Mouse (Mus musculus): ENCODE measurements around the gene Vrk3.

Vrk3 gene

GRCm38 (mm10) chr7:44760366-44760765 lies 12.2 kb downstream of the Vrk3 start:
- DNase-seq (ENCODE audit: low read depth, low spot score) = no peak

GRCm38 (mm10) chr7:44768129-44768528 lies 19.9 kb downstream of the Vrk3 start:
- DNase-seq (ENCODE audit: low read depth, low spot score) = no peak

DNA sequence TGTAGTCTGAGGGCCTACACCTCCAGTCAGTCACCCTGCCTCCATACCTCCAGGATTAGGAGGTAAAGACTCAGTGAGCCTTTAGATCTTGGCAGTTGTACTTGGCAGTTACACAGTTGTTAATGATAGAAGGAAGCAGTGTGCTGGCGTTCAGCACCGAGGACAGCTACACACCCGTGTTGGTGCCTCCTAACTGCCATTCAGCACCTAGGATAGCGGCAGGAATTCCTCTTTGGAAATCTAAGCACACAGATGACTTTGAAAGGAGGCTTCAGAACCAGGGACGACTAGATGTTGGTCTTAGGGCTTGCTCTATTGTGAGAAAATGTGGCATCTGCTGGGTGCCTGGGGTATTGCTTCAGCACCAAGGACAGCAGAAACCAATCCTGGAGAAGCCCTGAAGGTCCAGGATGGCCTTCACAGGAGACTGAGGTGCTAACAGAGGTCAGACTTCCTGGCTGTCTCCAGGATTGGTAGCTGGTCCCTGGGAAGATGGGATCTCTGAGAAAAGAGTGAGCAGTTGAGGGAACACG lies 21.9 kb downstream of the Vrk3 start:
- DNase-seq (ENCODE audit: low read depth, low spot score) = peak; percentile 91

DNA sequence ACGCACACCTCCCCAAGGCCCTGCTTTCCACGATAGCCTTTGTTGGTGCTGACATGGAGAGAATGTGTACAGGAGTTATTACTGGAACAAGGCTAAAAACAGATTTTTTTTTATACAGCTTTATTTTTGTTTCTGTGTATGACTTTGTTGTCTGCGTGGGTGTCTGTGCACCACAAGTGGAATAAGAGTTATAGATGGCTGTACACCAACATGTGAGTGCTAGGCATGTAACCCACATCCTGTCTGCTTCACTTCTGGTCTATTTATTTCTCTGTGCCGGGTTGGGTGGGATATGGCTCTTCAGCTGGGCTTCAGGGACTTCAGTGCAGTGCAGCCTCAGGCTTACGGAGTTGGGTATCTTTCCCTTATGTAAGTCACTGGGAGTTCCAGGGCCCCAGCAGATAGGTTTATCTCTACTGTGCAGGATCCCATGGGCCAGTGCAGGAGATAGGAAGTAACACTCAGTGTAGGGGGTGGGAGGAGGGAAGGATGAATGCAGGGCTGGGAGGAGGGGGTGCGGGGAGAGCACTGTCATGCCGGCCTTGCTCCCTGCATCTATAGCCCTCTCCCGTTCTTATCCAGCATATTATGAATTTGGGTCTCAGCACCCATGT lies 24.5 kb downstream of the Vrk3 start:
- DNase-seq (ENCODE audit: low read depth, low spot score) = no peak

- DNase-seq (ENCODE audit: low read depth, low spot score) = no peak
Observed at GRCm38 (mm10) chr7:44776849-44777498, 28.8 kb downstream of the Vrk3 start.

DNA sequence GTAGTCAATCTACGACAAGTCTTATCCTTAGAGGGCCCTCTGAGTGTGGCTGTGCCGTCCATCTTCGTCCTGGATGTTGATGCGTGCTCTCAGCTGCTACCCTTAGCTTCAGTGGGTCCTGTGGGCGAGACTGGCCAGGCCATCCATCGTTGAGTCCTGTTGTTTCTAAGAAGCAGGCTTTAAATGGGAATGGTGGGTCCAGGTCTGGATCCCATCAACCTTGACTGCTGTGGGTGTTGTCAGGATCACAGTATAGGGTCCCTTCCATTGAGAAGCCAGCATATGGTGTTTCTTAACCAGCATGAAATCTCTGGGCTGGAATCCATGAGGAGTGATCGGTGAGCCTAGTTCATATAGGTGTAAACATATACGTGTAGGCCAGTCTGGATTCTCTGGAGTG lies 31.9 kb downstream of the Vrk3 start:
- no peak for DNase-seq (ENCODE audit: low read depth, low spot score)

GRCm38 (mm10) chr7:44789531-44789930 lies 41.3 kb downstream of the Vrk3 start:
- no peak for DNase-seq (ENCODE audit: low read depth, low spot score)

DNA sequence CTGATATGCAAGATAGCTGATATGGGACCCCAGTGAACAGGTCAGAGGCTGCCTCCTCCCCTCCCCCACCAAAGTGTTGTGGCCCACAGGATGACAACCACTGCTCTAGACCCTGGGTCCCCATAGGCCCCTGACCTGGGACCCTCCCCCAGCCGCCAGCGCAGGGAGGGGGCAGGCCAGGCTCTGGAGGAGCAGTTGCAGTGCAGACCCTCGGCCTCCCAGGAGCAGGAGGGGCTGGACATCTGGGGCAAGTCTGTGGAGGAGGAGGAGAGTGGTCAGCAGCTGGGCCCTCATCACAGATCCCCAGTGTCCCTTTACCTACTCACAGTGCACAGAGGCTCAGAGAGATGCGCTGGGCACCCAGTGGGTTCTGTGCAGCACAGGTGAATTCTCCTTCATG lies 41.9 kb downstream of the Vrk3 start:
- DNase-seq (ENCODE audit: low read depth, low spot score) = no peak

GRCm38 (mm10) chr7:44792781-44793180 lies 44.6 kb downstream of the Vrk3 start:
- no peak for DNase-seq (ENCODE audit: low read depth, low spot score)

DNA sequence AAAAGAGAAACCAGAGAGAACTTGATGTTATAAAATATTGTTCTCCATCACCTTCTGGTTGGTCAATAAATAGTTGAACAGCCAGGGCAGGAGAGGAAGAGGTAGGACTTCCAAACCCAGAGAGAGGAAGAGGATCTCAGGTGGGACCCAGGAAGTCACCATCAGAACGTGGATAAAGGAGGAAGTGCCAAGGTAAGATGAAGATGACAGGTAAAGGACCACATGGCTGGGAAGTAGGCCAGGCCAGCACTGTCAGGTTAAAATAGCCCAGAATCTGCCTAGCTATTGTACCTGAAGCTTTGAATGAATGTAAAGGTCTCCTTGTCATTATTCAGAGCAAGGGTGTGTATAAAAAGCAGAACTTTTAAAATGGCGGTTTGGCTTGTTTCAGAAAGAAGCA lies 60.7 kb downstream of the Vrk3 start:
- DNase-seq (ENCODE audit: low read depth, low spot score) = no peak

DNA sequence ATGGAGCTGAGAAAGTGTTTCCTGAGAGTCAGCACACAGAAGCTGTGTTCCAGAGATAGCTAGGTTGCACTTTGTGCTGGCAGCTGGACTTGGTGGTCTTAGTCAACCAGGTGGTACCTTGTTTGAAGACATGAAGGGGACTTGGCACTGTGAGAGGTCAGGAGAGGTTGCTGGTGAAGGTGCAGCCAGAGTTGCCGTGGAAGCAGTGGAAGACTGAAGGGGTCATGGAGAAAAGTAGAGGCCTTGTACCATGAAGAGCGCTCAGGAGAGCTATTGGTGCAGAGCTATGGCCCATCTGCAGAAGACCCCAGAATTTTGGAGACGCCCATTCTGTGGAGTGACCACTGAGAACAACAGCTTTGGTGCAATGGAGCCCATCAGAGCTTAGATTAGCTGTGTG lies 61.3 kb downstream of the Vrk3 start:
- DNase-seq (ENCODE audit: low read depth, low spot score) = no peak

DNA sequence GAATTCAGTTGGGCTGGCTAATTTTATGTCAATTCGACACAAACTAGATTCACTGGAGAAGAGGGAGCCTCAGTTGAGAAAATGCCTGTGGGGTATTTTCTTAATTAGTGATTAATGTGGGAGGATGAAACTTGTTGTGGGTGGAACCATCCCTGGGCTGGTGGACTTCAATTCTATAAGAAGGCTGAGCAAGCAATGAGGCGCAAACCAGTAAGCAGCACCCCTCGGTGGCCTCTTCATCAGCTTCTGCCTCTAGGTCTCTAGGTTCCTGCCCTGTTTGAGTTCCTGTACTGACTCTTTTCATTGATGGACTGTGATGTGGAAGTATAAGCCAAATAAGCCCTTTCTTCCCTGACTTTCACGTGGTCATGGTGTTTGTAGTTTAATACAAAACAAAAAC lies 62.2 kb downstream of the Vrk3 start:
- DNase-seq (ENCODE audit: low read depth, low spot score) = no peak

GRCm38 (mm10) chr7:44810819-44811557 lies 62.8 kb downstream of the Vrk3 start:
- DNase-seq (ENCODE audit: low read depth, low spot score) = no peak

DNA sequence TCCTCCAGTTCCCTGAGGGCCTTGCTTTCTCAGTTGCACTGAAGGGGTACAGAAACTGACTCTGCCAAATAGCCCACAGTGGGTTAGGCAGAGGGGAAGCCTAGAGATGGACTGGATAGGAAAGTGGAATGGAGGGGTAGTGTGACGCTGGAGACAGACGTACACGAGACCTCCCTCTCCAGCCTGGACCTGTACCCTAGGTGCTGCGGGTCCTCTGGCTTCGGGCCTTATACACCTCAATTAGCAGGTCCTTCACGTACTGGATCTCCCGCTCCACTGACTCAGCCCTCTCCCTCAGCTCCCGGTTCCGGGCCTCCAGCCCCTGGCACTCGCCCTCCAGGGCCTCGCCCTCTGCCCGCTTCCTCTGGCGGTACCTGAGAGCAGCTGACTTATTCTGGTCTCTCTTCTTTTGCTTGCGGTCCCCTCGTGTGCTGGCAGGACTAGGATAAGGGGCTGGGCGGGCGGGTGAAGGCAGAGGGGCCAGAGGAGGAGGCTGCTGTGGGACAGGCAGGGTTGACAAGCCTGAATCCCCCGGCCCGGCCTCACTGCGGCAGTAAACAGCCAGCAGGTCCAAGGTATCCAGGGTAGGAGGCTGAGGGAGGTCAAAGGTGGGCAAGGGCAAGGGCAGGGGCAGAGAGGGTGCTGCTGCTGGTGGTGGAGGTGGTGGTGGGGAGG lies 64.6 kb downstream of the Vrk3 start:
- DNase-seq (ENCODE audit: low read depth, low spot score) = no peak

GRCm38 (mm10) chr7:44813985-44814384 lies 65.8 kb downstream of the Vrk3 start:
- no peak for DNase-seq (ENCODE audit: low read depth, low spot score)

DNA sequence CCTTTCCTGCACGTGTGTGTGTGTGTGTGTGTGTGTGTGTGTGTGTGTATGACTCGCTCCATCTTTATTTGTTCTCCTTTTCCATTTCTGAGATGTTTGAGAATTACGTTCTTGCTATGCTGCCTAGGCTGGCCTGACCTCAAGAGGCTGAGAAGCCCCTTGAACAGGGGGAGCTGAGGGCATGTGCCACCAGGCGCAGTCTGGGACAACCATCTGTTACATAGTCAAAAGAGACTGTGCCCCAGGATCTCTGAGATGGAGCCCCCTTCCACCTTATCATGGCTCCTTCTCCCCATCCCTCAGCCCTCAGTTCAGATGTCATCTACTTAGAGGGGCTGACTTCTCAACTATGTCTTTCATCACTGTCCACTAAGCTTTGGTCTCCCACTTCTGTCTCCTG lies 66.2 kb downstream of the Vrk3 start:
- DNase-seq (ENCODE audit: low read depth, low spot score) = no peak

DNA sequence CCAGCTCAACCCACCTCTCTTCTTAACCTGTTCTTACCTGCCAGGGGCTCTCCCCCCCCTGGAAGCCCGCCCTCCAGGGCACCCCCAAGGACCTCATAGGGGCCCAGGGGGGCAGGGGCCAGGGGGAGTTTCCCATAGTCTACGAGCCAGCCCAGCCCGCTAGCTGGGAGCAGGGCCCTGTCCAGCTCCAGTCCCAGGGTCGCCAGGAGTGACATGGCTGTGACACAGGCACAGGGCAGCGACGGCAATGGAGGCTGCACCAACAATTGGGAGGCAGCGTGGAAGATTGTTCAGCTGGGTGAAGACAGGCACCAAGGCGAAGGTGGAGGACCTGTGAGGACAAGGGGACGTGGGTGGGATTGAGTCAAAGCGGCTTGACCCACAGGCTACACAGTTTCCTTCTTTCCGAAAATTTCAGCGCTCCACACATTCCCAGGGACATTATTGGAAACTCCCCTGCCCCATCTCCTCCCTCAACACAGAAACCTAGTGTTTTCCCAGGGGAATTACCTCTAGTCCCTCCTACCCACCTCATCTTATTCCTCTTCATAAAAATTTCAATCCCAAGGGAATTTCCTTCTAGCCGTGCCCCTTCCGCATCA lies 66.8 kb downstream of the Vrk3 start:
- no peak for DNase-seq (ENCODE audit: low read depth, low spot score)

DNA sequence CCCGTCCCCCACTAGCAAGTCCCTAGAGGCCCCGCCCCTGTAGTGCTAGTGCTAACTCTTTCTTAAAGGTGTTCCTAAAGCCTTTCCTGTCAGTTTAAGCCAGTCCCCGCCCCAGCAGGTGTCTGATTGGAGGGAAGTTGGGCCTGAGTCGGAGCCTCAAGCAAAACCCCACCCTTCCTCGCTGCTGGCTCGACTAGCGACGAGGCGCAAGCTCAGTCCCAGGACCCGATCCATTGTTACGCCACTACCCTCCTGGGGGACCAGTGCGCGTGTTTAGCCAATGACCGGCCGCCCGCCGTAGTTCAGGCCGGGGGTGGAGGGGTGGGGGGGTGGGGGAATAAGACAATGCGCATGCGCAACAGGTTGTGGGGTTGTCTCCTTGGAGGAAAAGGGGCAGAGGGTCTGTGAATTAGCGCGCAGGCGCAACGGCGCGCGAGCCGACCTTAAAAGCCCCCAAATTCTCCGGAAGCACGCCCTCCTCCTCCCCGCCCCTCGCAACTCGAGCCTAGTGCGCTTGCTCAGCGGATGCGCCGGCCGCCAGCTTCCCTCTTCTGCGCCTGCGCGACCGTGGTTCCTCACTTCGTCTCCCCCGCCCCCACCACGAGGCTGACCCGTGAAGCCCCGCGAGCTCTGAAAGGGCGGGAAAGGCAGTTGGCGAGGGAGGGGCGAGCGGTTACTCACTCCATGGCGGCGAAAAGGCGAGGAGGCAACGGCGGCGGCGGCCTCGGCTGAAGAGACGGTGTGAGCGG lies 67.7 kb downstream of the Vrk3 start, which contains the start of the genes Nup62 and Il4i1:
Gene Nup62, plus strand, starts transcription at position 368 of the 749 bp plus-strand sequence.
Gene Il4i1, plus strand, starts transcription at position 667 of the 749 bp plus-strand sequence.
- DNase-seq (ENCODE audit: low read depth, low spot score) = peak; percentile 100

DNA sequence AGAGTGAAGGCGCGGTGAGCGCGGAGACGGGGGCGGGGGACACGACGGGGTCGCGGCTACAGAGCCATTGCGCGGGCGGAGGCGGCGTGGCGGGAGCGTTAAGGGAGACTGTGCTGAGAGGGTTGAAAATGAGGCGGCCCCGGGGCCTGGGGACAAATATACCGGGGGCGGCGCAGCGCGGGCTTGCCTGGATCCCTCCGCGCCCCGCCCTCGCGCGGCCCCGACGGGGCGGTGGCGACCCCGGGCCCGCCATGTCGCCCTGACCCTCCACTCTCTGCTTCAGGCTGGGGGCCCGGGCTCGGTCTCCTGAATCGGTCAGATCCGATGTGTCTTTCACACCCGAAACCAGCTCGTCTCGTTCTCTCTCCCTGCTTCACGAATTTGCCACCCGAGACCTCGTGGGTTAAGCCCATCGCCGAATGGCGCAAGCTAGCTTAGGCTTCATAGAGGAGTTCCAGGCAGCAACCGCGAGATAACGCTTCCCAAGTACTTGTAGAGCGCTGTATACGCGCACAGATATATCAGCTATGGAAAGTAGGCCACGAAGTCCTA lies 68.3 kb downstream of the Vrk3 start, which contains the start of gene Atf5:
Gene Atf5, minus strand, starts transcription at position 189 of the 552 bp plus-strand sequence.
- DNase-seq (ENCODE audit: low read depth, low spot score) = peak; percentile 61

DNA sequence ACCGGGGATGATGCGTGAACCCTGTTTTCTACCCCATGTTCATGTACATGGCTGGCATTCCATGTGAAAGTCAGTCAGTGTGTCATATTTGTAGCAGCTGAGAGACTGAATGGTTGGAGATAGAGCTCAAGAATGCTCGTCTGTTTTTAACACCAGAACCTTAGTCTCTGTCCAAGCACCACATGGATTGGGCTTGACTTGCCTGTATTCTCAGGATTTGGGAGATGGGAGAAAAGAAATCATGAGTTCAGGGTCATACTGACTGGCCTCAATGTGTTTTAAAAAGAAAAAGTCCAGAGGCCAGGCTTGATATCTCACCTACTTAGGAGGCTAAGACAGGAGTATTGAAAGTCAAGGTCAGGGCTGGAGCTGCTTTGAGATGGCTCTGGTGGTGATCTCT lies 69.2 kb downstream of the Vrk3 start:
- no peak for DNase-seq (ENCODE audit: low read depth, low spot score)

All from mesoderm, embryonic 11.5 days (tissue).